Mouse (Mus musculus): ENCODE results near the gene Map3k14. TPM values are rescaled to one million over a fixed set of nuclear protein-coding genes. Genes with fewer than 3 reads are reported as not detected.

Gene Map3k14
- polyA plus RNA-seq, 1 experiment, result 0.01 TPM

- Histone ChIP-seq H3K4me3 (replicated peaks) (no peak overlapping the region), H3K27me3 (ENCODE audit: control insufficient read depth) (peaks cover 61% of the 10 kb centered on the region), H3K9me3 (ENCODE audit: control insufficient read depth, low read length) (no peaks in the 10 kb centered on the region), H3K4me1 (ENCODE audit: control insufficient read depth) (no peaks in the 10 kb centered on the region), H3K36me3 (ENCODE audit: control insufficient read depth) (no peaks in the 10 kb centered on the region)
- TF ChIP-seq TAL1 (IDR thresholded peaks at IDR 0.05; ENCODE audit: low read length) (no peak), GATA1 (IDR thresholded peaks at IDR 0.05; ENCODE audit: low read length) (no peak)
These were observed 71.6 kb downstream of the Map3k14 start for GRCm38 (mm10) chr11:103195656-103196055.

- H3K4me3 ChIP-seq (replicated peaks), result no peak overlapping the region
- H3K36me3 ChIP-seq (ENCODE audit: control insufficient read depth), result no peaks in the 10 kb centered on the region
- no peaks in the 10 kb centered on the region for H3K9me3 ChIP-seq (ENCODE audit: control insufficient read depth, low read length)
- H3K27me3 ChIP-seq (ENCODE audit: control insufficient read depth), result peaks cover 60% of the 10 kb centered on the region
- TF ChIP-seq GATA1 (IDR thresholded peaks at IDR 0.05; ENCODE audit: low read length), result no peak
- no peak for TF ChIP-seq TAL1 (IDR thresholded peaks at IDR 0.05; ENCODE audit: low read length)
- H3K4me1 ChIP-seq (ENCODE audit: control insufficient read depth), result no peaks in the 10 kb centered on the region
These were observed 72.0 kb downstream of the Map3k14 start for GRCm38 (mm10) chr11:103195236-103195635.

GRCm38 (mm10) chr11:103193825-103194168 lies 73.5 kb downstream of the Map3k14 start:
- H3K36me3 ChIP-seq (ENCODE audit: control insufficient read depth), result no peaks in the 10 kb centered on the region
- peaks cover 46% of the 10 kb centered on the region for H3K27me3 ChIP-seq (ENCODE audit: control insufficient read depth)
- H3K9me3 ChIP-seq (ENCODE audit: control insufficient read depth, low read length), result no peaks in the 10 kb centered on the region
- H3K4me3 ChIP-seq (replicated peaks), result no peak overlapping the region
- no peak for TF ChIP-seq GATA1 (IDR thresholded peaks at IDR 0.05; ENCODE audit: low read length)
- TF ChIP-seq TAL1 (IDR thresholded peaks at IDR 0.05; ENCODE audit: low read length), result no peak
- H3K4me1 ChIP-seq (ENCODE audit: control insufficient read depth), result no peaks in the 10 kb centered on the region

GRCm38 (mm10) chr11:103192956-103193824 lies 74.1 kb downstream of the Map3k14 start:
- Histone ChIP-seq H3K27me3 (ENCODE audit: control insufficient read depth) (peaks cover 42% of the 10 kb centered on the region), H3K9me3 (ENCODE audit: control insufficient read depth, low read length) (no peaks in the 10 kb centered on the region)
- TF ChIP-seq GATA1 (IDR thresholded peaks at IDR 0.05; ENCODE audit: low read length), result no peak
- TF ChIP-seq TAL1 (IDR thresholded peaks at IDR 0.05; ENCODE audit: low read length), result no peak

GRCm38 (mm10) chr11:103192230-103192955 lies 74.9 kb downstream of the Map3k14 start:
- no peak for TF ChIP-seq GATA1 (IDR thresholded peaks at IDR 0.05; ENCODE audit: low read length)
- no peak for TF ChIP-seq TAL1 (IDR thresholded peaks at IDR 0.05; ENCODE audit: low read length)
- Histone ChIP-seq H3K4me1 (ENCODE audit: control insufficient read depth) (no peaks in the 10 kb centered on the region), H3K9me3 (ENCODE audit: control insufficient read depth, low read length) (no peaks in the 10 kb centered on the region), H3K4me3 (replicated peaks) (no peak overlapping the region), H3K36me3 (ENCODE audit: control insufficient read depth) (no peaks in the 10 kb centered on the region), H3K27me3 (ENCODE audit: control insufficient read depth) (peaks cover 36% of the 10 kb centered on the region)

More at GRCm38 (mm10) chr11:103192956-103193824, 74.1 kb downstream of the Map3k14 start:
- Histone ChIP-seq H3K4me1 (ENCODE audit: control insufficient read depth) (no peaks in the 10 kb centered on the region), H3K36me3 (ENCODE audit: control insufficient read depth) (no peaks in the 10 kb centered on the region), H3K4me3 (replicated peaks) (no peak overlapping the region)

- H3K36me3 ChIP-seq (ENCODE audit: control insufficient read depth), result no peaks in the 10 kb centered on the region
- H3K4me3 ChIP-seq (replicated peaks), result no peak overlapping the region
- TF ChIP-seq GATA1 (IDR thresholded peaks at IDR 0.05; ENCODE audit: low read length) (no peak), TAL1 (IDR thresholded peaks at IDR 0.05; ENCODE audit: low read length) (no peak)
- H3K4me1 ChIP-seq (ENCODE audit: control insufficient read depth), result no peaks in the 10 kb centered on the region
- no peaks in the 10 kb centered on the region for H3K27me3 ChIP-seq (ENCODE audit: control insufficient read depth)
- no peaks in the 10 kb centered on the region for H3K9me3 ChIP-seq (ENCODE audit: control insufficient read depth, low read length)
These were observed 82.4 kb downstream of the Map3k14 start for GRCm38 (mm10) chr11:103184891-103185290.

- H3K4me3 ChIP-seq (replicated peaks), result no peak overlapping the region
- H3K27me3 ChIP-seq (ENCODE audit: control insufficient read depth), result no peaks in the 10 kb centered on the region
- H3K4me1 ChIP-seq (ENCODE audit: control insufficient read depth), result no peaks in the 10 kb centered on the region
- H3K9me3 ChIP-seq (ENCODE audit: control insufficient read depth, low read length), result no peaks in the 10 kb centered on the region
- TF ChIP-seq GATA1 (IDR thresholded peaks at IDR 0.05; ENCODE audit: low read length) (no peak), TAL1 (IDR thresholded peaks at IDR 0.05; ENCODE audit: low read length) (no peak)
- H3K36me3 ChIP-seq (ENCODE audit: control insufficient read depth), result no peaks in the 10 kb centered on the region
These were observed 85.4 kb downstream of the Map3k14 start for GRCm38 (mm10) chr11:103181911-103182310.

- H3K9me3 ChIP-seq (ENCODE audit: control insufficient read depth, low read length), result no peaks in the 10 kb centered on the region
- H3K36me3 ChIP-seq (ENCODE audit: control insufficient read depth), result no peaks in the 10 kb centered on the region
- H3K4me1 ChIP-seq (ENCODE audit: control insufficient read depth), result no peaks in the 10 kb centered on the region
- no peak overlapping the region for H3K4me3 ChIP-seq (replicated peaks)
- TF ChIP-seq GATA1 (IDR thresholded peaks at IDR 0.05; ENCODE audit: low read length) (no peak), TAL1 (IDR thresholded peaks at IDR 0.05; ENCODE audit: low read length) (no peak)
- H3K27me3 ChIP-seq (ENCODE audit: control insufficient read depth), result no peaks in the 10 kb centered on the region
These were observed 85.9 kb downstream of the Map3k14 start for GRCm38 (mm10) chr11:103181349-103181748.

- Histone ChIP-seq H3K4me3 (replicated peaks) (no peak overlapping the region), H3K9me3 (ENCODE audit: control insufficient read depth, low read length) (no peaks in the 10 kb centered on the region), H3K27me3 (ENCODE audit: control insufficient read depth) (no peaks in the 10 kb centered on the region), H3K36me3 (ENCODE audit: control insufficient read depth) (no peaks in the 10 kb centered on the region), H3K4me1 (ENCODE audit: control insufficient read depth) (no peaks in the 10 kb centered on the region)
- no peak for TF ChIP-seq GATA1 (IDR thresholded peaks at IDR 0.05; ENCODE audit: low read length)
These were observed 86.8 kb downstream of the Map3k14 start for GRCm38 (mm10) chr11:103180426-103180825.
